Mouse (Mus musculus) heart, embryonic 13.5 days (tissue): Measurements from ENCODE around the gene BC030870. TPM values are rescaled to one million over a fixed set of nuclear protein-coding genes. Genes with fewer than 3 reads are reported as not detected.

ENCODE experiments used
- ATAC-seq: fragments of 200-750 bp; cut with Nextera tagmentation; 2 replicates; pipeline ENCODE4 v1.8.0; 2017; ENCODE audit warnings: moderate TSS enrichment; ENCODE audit not compliant: insufficient number of reproducible peaks, low FRiP score, low TSS enrichment; ENCODE audit errors: extremely low read depth
- H3K27ac ChIP-seq: fragments of 300-500 bp; sonication (generic); replicated peaks from 2 replicates; pipeline ENCODE4 v1.5.1; 2015; ENCODE audit warnings: moderate library complexity, mild to moderate bottlenecking, inconsistent platforms
- H3K27me3 ChIP-seq: fragments of 300-500 bp; sonication (generic); replicated peaks from 2 replicates; pipeline ENCODE4 v1.6.1; 2015; ENCODE audit warnings: mild to moderate bottlenecking, inconsistent platforms
- H3K36me3 ChIP-seq: fragments of 300-500 bp; sonication (generic); 2 replicates; pipeline ENCODE4 v1.6.1; 2015; ENCODE audit warnings: mild to moderate bottlenecking, inconsistent platforms
- H3K4me1 ChIP-seq: fragments of 300-500 bp; sonication (generic); 2 replicates; pipeline ENCODE4 v1.6.1; 2015; ENCODE audit warnings: inconsistent platforms
- H3K4me2 ChIP-seq: fragments of 300-500 bp; sonication (generic); 2 replicates; pipeline ENCODE4 v1.6.1; 2015; ENCODE audit warnings: inconsistent platforms, mild to moderate bottlenecking, moderate library complexity
- H3K4me3 ChIP-seq: fragments of 300-500 bp; sonication (generic); 2 replicates; pipeline ENCODE4 v1.5.1; 2015; ENCODE audit warnings: moderate library complexity, mild to moderate bottlenecking, inconsistent platforms
- H3K9ac ChIP-seq: fragments of 300-500 bp; sonication (generic); 2 replicates; pipeline ENCODE4 v1.6.1; 2015; ENCODE audit warnings: inconsistent platforms, mild to moderate bottlenecking, moderate library complexity
- H3K9me3 ChIP-seq: fragments of 300-500 bp; sonication (generic); 2 replicates; pipeline ENCODE4 v1.6.1; 2016; ENCODE audit warnings: inconsistent platforms
- WGBS: fragments of 180-500 bp; shearing (Covaris S2); methylation state at CpG from one replicate; pipeline ENCODE4 v1.1.7; 2015; ENCODE audit warnings: mixed read lengths; 5-methylcytosine and 5-hydroxymethylcytosine counted together
- polyA plus RNA-seq: library from polyadenylated mRNA; unstranded; fragments of >200 nt; fragmentation: Nextera tagmentation; extraction: Ambion mirVana; gene quantifications from 2 replicates; pipeline ENCODE4 v1.2.1, GENCODE M21; 2015

The BC030870 gene
- polyA plus RNA-seq, 1 experiment from 2014 or later, result 0.12 TPM

- no peak within 1 kb of the TSS for H3K9ac ChIP-seq
- WGBS, result 76% methylated on average over 2 of the region's 2 CpGs
- no peak within 1 kb of the TSS for H3K4me3 ChIP-seq
- 0 out of 2 replicates have a peak, but pooled peaks cover 4% of the 10 kb centered on the region for H3K4me1 ChIP-seq
- H3K27me3 ChIP-seq, result no peaks in the 10 kb centered on the region
- H3K36me3 ChIP-seq, result no peaks in the 10 kb centered on the region
- H3K27ac ChIP-seq, result no peak within 1 kb of the TSS
- no peak for ATAC-seq
- peak within 1 kb of the TSS; percentile 21 for H3K4me2 ChIP-seq
- H3K9me3 ChIP-seq, result no peaks in the 10 kb centered on the region
Observed at GRCm38 (mm10) chr8:65074733-65075132, 54.6 kb downstream of the BC030870 start, which contains the start of gene Gm10663. Gene Gm10663 (plus strand): TSS chr8:65075033.

- Histone ChIP-seq H3K4me2 (no peak overlapping the region), H3K4me3 (no peak overlapping the region), H3K36me3 (no peaks in the 10 kb centered on the region), H3K9ac (no peak overlapping the region), H3K4me1 (0 out of 2 replicates have a peak, but pooled peaks cover 4% of the 10 kb centered on the region), H3K27me3 (no peaks in the 10 kb centered on the region), H3K9me3 (0 out of 2 replicates have a peak, but pooled peaks cover 3% of the 10 kb centered on the region), H3K27ac (no peak overlapping the region)
- ATAC-seq, result no peak
- 73% methylated on average over 4 of the region's 4 CpGs for WGBS
Observed at GRCm38 (mm10) chr8:65070996-65071395, 58.4 kb downstream of the BC030870 start.

- no peak for ATAC-seq
Observed at GRCm38 (mm10) chr8:65068473-65068819, 60.9 kb downstream of the BC030870 start.

GRCm38 (mm10) chr8:65067694-65068472, 61.5 kb downstream of the BC030870 start:
- Histone ChIP-seq H3K4me2 (no peak overlapping the region), H3K4me1 (no peaks in the 10 kb centered on the region), H3K9ac (no peak overlapping the region), H3K27ac (no peak overlapping the region), H3K36me3 (no peaks in the 10 kb centered on the region), H3K27me3 (no peaks in the 10 kb centered on the region), H3K9me3 (0 out of 2 replicates have a peak, but pooled peaks cover 3% of the 10 kb centered on the region), H3K4me3 (no peak overlapping the region)
- WGBS, result 48% methylated on average over 10 of the region's 10 CpGs
- ATAC-seq, result no peak

More at GRCm38 (mm10) chr8:65068473-65068819, 60.9 kb downstream of the BC030870 start:
- Histone ChIP-seq H3K9ac (no peak overlapping the region), H3K27me3 (no peaks in the 10 kb centered on the region), H3K9me3 (0 out of 2 replicates have a peak, but pooled peaks cover 3% of the 10 kb centered on the region), H3K36me3 (no peaks in the 10 kb centered on the region), H3K4me1 (no peaks in the 10 kb centered on the region), H3K4me3 (no peak overlapping the region), H3K4me2 (no peak overlapping the region), H3K27ac (no peak overlapping the region)
- whole genome bisulfite sequencing, result 78% methylated on average over 4 of the region's 4 CpGs

- Histone ChIP-seq H3K4me2 (no peak overlapping the region), H3K9ac (no peak overlapping the region), H3K27me3 (no peaks in the 10 kb centered on the region), H3K9me3 (0 out of 2 replicates have a peak, but pooled peaks cover 3% of the 10 kb centered on the region), H3K36me3 (no peaks in the 10 kb centered on the region), H3K4me3 (no peak overlapping the region), H3K4me1 (no peaks in the 10 kb centered on the region), H3K27ac (no peak overlapping the region)
- no peak for ATAC-seq
- WGBS, result 88% methylated on average over 4 of the region's 4 CpGs
Observed at GRCm38 (mm10) chr8:65067031-65067430, 62.3 kb downstream of the BC030870 start.

GRCm38 (mm10) chr8:65065622-65066021, 63.7 kb downstream of the BC030870 start:
- Histone ChIP-seq H3K4me2 (no peak overlapping the region), H3K9ac (no peak overlapping the region), H3K27ac (no peak overlapping the region), H3K36me3 (no peaks in the 10 kb centered on the region), H3K4me1 (no peaks in the 10 kb centered on the region), H3K4me3 (no peak overlapping the region), H3K27me3 (no peaks in the 10 kb centered on the region), H3K9me3 (0 out of 2 replicates have a peak, but pooled peaks cover 3% of the 10 kb centered on the region)
- no peak for ATAC-seq
- 78% methylated on average over 3 of the region's 3 CpGs for WGBS

GRCm38 (mm10) chr8:65064071-65064470, 65.3 kb downstream of the BC030870 start:
- 51% methylated on average over 2 of the region's 2 CpGs for WGBS
- Histone ChIP-seq H3K36me3 (no peaks in the 10 kb centered on the region), H3K4me3 (no peak overlapping the region), H3K9ac (no peak overlapping the region), H3K4me2 (no peak overlapping the region), H3K27me3 (no peaks in the 10 kb centered on the region), H3K9me3 (0 out of 2 replicates have a peak, but pooled peaks cover under 1% of the 10 kb centered on the region), H3K27ac (no peak overlapping the region), H3K4me1 (no peaks in the 10 kb centered on the region)
- no peak for ATAC-seq

- no peaks in the 10 kb centered on the region for H3K36me3 ChIP-seq
- H3K27ac ChIP-seq, result no peak overlapping the region
- no peaks in the 10 kb centered on the region for H3K9me3 ChIP-seq
- no peak for ATAC-seq
- no peaks in the 10 kb centered on the region for H3K4me1 ChIP-seq
- no peak overlapping the region for H3K4me3 ChIP-seq
- 82% methylated on average over 4 of the region's 4 CpGs for WGBS
- H3K9ac ChIP-seq, result no peak overlapping the region
- H3K27me3 ChIP-seq, result no peaks in the 10 kb centered on the region
- no peak overlapping the region for H3K4me2 ChIP-seq
Observed at GRCm38 (mm10) chr8:65062195-65062594, 67.2 kb downstream of the BC030870 start.

GRCm38 (mm10) chr8:65056722-65057121, 72.6 kb downstream of the BC030870 start:
- Histone ChIP-seq H3K27ac (no peak overlapping the region), H3K4me3 (no peak overlapping the region), H3K27me3 (no peaks in the 10 kb centered on the region), H3K9me3 (no peaks in the 10 kb centered on the region), H3K4me1 (no peaks in the 10 kb centered on the region), H3K4me2 (no peak overlapping the region), H3K36me3 (no peaks in the 10 kb centered on the region), H3K9ac (no peak overlapping the region)
- 76% methylated on average over 4 of the region's 4 CpGs for WGBS
- no peak for ATAC-seq

- H3K36me3 ChIP-seq, result no peaks in the 10 kb centered on the region
- H3K4me3 ChIP-seq, result no peak overlapping the region
- no peak overlapping the region for H3K4me2 ChIP-seq
- WGBS, result 71% methylated on average over 5 of the region's 5 CpGs
- no peaks in the 10 kb centered on the region for H3K27me3 ChIP-seq
- no peak for ATAC-seq
- H3K9ac ChIP-seq, result no peak overlapping the region
- peaks cover 3% of the 10 kb centered on the region; the same call in 1 of the 2 replicates for H3K9me3 ChIP-seq
- no peaks in the 10 kb centered on the region for H3K4me1 ChIP-seq
- no peak overlapping the region for H3K27ac ChIP-seq
Observed at GRCm38 (mm10) chr8:65053968-65054367, 75.4 kb downstream of the BC030870 start.

GRCm38 (mm10) chr8:65053554-65053953, 75.8 kb downstream of the BC030870 start:
- Histone ChIP-seq H3K4me3 (no peak overlapping the region), H3K27me3 (no peaks in the 10 kb centered on the region), H3K27ac (no peak overlapping the region), H3K4me1 (no peaks in the 10 kb centered on the region), H3K36me3 (no peaks in the 10 kb centered on the region), H3K9me3 (peaks cover 3% of the 10 kb centered on the region; the same call in 1 of the 2 replicates), H3K9ac (no peak overlapping the region), H3K4me2 (no peak overlapping the region)
- WGBS, result 82% methylated on average over 3 of the region's 3 CpGs
- no peak for ATAC-seq

GRCm38 (mm10) chr8:65047801-65048200, 81.6 kb downstream of the BC030870 start:
- peaks cover 3% of the 10 kb centered on the region; the same call in 1 of the 2 replicates for H3K9me3 ChIP-seq
- ATAC-seq, result no peak
- H3K27me3 ChIP-seq, result no peaks in the 10 kb centered on the region
- H3K36me3 ChIP-seq, result no peaks in the 10 kb centered on the region
- 77% methylated on average over 4 of the region's 4 CpGs for WGBS
- no peak overlapping the region for H3K4me2 ChIP-seq
- H3K9ac ChIP-seq, result no peak overlapping the region
- H3K4me3 ChIP-seq, result no peak overlapping the region
- H3K4me1 ChIP-seq, result no peaks in the 10 kb centered on the region
- H3K27ac ChIP-seq, result no peak overlapping the region
